Mouse (Mus musculus): ENCODE results near the gene Ppp5c. TPM values are rescaled to one million over a fixed set of nuclear protein-coding genes. Genes with fewer than 3 reads are reported as not detected.

Ppp5c gene
- total and polyA plus RNA-seq, 3 experiments: 94.2 to 249 (median 178) TPM

- TF ChIP-seq USF1 (IDR thresholded peaks at IDR 0.05; ENCODE audit: low read depth, low read length) (no peak), SIN3A (IDR thresholded peaks at IDR 0.05; ENCODE audit: low read length) (no peak; the same call in 1 of the 2 replicates), MXI1 (IDR thresholded peaks at IDR 0.05; ENCODE audit: low read depth, low read length) (peak; percentile 59), KAT2A (conservative IDR thresholded peaks at IDR 0.05; ENCODE audit: low read depth, low read length) (no peak), NRF1 (IDR thresholded peaks at IDR 0.05; ENCODE audit: insufficient read depth, low read depth, low read length, poor library complexity, severe bottlenecking) (no peak), MAZ (IDR thresholded peaks at IDR 0.05; ENCODE audit: low read depth, low read length) (no peak; the same call in 1 of the 2 replicates), UBTF (IDR thresholded peaks at IDR 0.05; ENCODE audit: borderline replicate concordance, insufficient read depth, low read depth, low read length) (no peak), GABPA (IDR thresholded peaks at IDR 0.05; ENCODE audit: low read depth, low read length) (no peak)
Measured at GRCm38 (mm10) chr7:17060031-17060781, 32.5 kb upstream of the Ppp5c start (continued).

GRCm38 (mm10) chr7:17059463-17059844 lies 31.7 kb upstream of the Ppp5c start:
- peak overlapping the region; percentile 100 for H3K27ac ChIP-seq (ENCODE audit: control insufficient read depth, low read depth, low read length)
- peak; percentile 65 for DNase-seq (ENCODE audit: low read depth, low spot score)
- peak overlapping the region; percentile 87 for H3K9ac ChIP-seq (ENCODE audit: control insufficient read depth, low read depth, low read length, poor library complexity, severe bottlenecking)
- peak overlapping the region; percentile 59 to 61 for H3K4me3 ChIP-seq (ENCODE audit: control insufficient read depth in 1 of 2, insufficient read depth in 1 of 2, low read depth in 2 of 2, low read length in 2 of 2)
- peaks cover 9% of the 10 kb centered on the region; the same call in 1 of the 2 replicates for H3K79me2 ChIP-seq (ENCODE audit: control insufficient read depth, insufficient read depth, low read length, poor library complexity)
- peaks cover 8 to 47% of the 10 kb centered on the region in 2 experiments for H3K4me1 ChIP-seq (ENCODE audit: control insufficient read depth in 1 of 2, insufficient read depth in 2 of 2, low read length in 2 of 2)
- H3K9me3 ChIP-seq (replicated peaks; ENCODE audit: insufficient read depth, low read length): no peaks in the 10 kb centered on the region
- H3K27me3 ChIP-seq (ENCODE audit: control insufficient read depth in 1 of 2, insufficient read depth in 2 of 2, low read length in 2 of 2): no peaks in the 10 kb centered on the region
- TF ChIP-seq GABPA (IDR thresholded peaks at IDR 0.05; ENCODE audit: low read depth, low read length): no peak
- TF ChIP-seq ZMIZ1 (IDR thresholded peaks at IDR 0.05; ENCODE audit: low read depth, low read length): no peak
- TF ChIP-seq TAL1 (IDR thresholded peaks at IDR 0.05; ENCODE audit: low read length): no peak
- no peak for TF ChIP-seq USF2 (IDR thresholded peaks at IDR 0.05; ENCODE audit: borderline replicate concordance in 1 of 2, insufficient read depth in 1 of 2, low read depth in 1 of 2, low read length in 2 of 2)
- TF ChIP-seq E2F4 (IDR thresholded peaks at IDR 0.05; ENCODE audit: borderline replicate concordance, low read depth, low read length): no peak
- no peak for TF ChIP-seq MAFK (IDR thresholded peaks at IDR 0.05; ENCODE audit: borderline replicate concordance, low read depth, low read length)
- no peak for TF ChIP-seq ZNF384 (IDR thresholded peaks at IDR 0.05; ENCODE audit: low read depth, low read length)
- TF ChIP-seq ETS1 (IDR thresholded peaks at IDR 0.05; ENCODE audit: low read depth, low read length): no peak
- no peak for TF ChIP-seq MYC (IDR thresholded peaks at IDR 0.05; ENCODE audit: low read depth, low read length)
- H3K36me3 ChIP-seq (ENCODE audit: control insufficient read depth in 1 of 2, insufficient read depth in 2 of 2, low read length in 2 of 2): peaks cover 0 to 33% of the 10 kb centered on the region in 2 experiments; a peak in 2 of 4 replicates
